Mouse (Mus musculus): ENCODE data around the gene Chst12.
A peak's percentile ranks its signal among the peaks of the same experiment; 100 is the strongest.

Gene Chst12

DNA sequence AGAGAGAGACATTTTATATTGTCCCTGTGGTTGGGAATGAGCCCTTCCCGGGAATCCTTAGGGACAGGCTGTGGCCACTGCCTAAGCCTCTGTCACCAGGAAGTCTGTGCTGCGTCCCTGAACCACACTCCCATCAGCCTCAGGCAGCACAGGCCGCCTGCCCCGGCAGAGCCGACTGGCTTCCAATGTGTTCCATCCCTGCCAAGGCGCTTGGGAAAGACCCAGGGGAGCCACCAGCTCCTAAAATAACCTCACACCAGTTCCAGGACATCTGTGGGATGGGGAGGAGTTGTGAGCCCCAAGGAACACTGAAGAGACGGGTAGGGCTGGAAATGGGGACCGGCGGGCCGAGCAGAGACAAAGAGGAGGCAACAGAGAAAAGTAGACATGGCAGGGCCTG, 66.3 kb downstream of the Chst12 start:
- DNase-seq: peak; percentile 45 to 64

DNA sequence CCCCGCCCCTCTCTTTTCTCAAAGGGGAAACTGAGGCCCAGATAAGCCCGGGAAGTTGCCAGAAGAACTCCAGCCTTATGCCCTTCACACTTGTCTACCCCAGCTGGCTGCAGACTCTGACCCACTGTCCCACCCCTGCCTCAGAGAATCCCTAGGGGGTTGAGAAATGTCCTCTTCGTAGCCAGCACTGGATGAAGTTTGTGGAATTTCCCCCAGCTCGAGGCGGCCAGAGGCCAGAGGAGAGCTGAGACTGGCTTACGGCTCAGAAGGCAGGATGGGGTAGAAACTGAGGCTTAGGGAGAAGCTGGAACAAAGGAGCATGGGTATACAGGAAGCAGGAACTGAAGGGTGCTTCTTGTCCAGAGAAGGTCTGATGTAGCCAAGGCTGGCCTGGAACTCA, 67.3 kb downstream of the Chst12 start:
- peak in 1 of 2 experiments; percentile 56 for DNase-seq

Data from kidney, postnatal 4 days (tissue).